Mouse (Mus musculus): Measurements from ENCODE around the gene Ms4a4c. TPM values are rescaled to one million over a fixed set of nuclear protein-coding genes. Genes with fewer than 3 reads are reported as not detected.
"Not testable (repeated sequence)": the region's sequence is repeated elsewhere in the genome, so short reads cannot be mapped to it uniquely, and the experiment has no call there.

Gene Ms4a4c
- polyA plus RNA-seq, 1 experiment from 2014 or later: 2.7 TPM

- DNase-seq (ENCODE audit: low spot score): not testable (repeated sequence)
These were observed 54.5 kb downstream of the Ms4a4c start for GRCm38 (mm10) chr19:11459041-11459440.

- DNase-seq (ENCODE audit: low spot score): not testable (repeated sequence)
These were observed 60.2 kb downstream of the Ms4a4c start for GRCm38 (mm10) chr19:11464795-11465194.

GRCm38 (mm10) chr19:11466471-11466870, 61.9 kb downstream of the Ms4a4c start:
- DNase-seq (ENCODE audit: low spot score): no peak

GRCm38 (mm10) chr19:11468361-11468760, 63.8 kb downstream of the Ms4a4c start:
- DNase-seq (ENCODE audit: low spot score): not testable (repeated sequence)

- not testable (repeated sequence) for DNase-seq (ENCODE audit: low spot score)
These were observed 64.6 kb downstream of the Ms4a4c start, which contains the start of gene Ms4a6c for GRCm38 (mm10) chr19:11469215-11469614. Gene Ms4a6c (plus strand): TSS chr19:11469366.

Other genes with a start within 250 kb of the Ms4a4c start
- gene 1700025F22Rik, start 239.4 kb upstream of the Ms4a4c start, polyA plus RNA-seq (2015; fragmentation: Nextera tagmentation; extraction: Ambion mirVana): not detected in 2 replicates
- not detected in 2 replicates for gene Ms4a13, start 208.0 kb upstream of the Ms4a4c start, polyA plus RNA-seq (2015; fragmentation: Nextera tagmentation; extraction: Ambion mirVana)
- not detected in 2 replicates for gene Ms4a12, start 172.3 kb upstream of the Ms4a4c start, polyA plus RNA-seq (2015; fragmentation: Nextera tagmentation; extraction: Ambion mirVana)
- gene Ms4a1, start 138.5 kb upstream of the Ms4a4c start, polyA plus RNA-seq (2015; fragmentation: Nextera tagmentation; extraction: Ambion mirVana): 0.28 and 0.29 TPM in 2 replicates
- not detected in 2 replicates for gene Ms4a5, start 120.9 kb upstream of the Ms4a4c start, polyA plus RNA-seq (2015; fragmentation: Nextera tagmentation; extraction: Ambion mirVana)
- gene Ms4a14, start 90.3 kb upstream of the Ms4a4c start, polyA plus RNA-seq (2015; fragmentation: Nextera tagmentation; extraction: Ambion mirVana): 0.09 and 0.15 TPM in 2 replicates
- 20.6 and 20.7 TPM in 2 replicates for gene Ms4a7, start 68.6 kb upstream of the Ms4a4c start, polyA plus RNA-seq (2015; fragmentation: Nextera tagmentation; extraction: Ambion mirVana)
- gene Ms4a4a, start 29.2 kb upstream of the Ms4a4c start, polyA plus RNA-seq (2015; fragmentation: Nextera tagmentation; extraction: Ambion mirVana): 5.0 and 8.1 TPM in 2 replicates
- gene Ms4a4b, start 38.8 kb downstream of the Ms4a4c start, polyA plus RNA-seq (2015; fragmentation: Nextera tagmentation; extraction: Ambion mirVana): 63.7 and 92.1 TPM in 2 replicates
- gene Ms4a6c, start 64.6 kb downstream of the Ms4a4c start, polyA plus RNA-seq (2015; fragmentation: Nextera tagmentation; extraction: Ambion mirVana): 8.0 and 8.2 TPM in 2 replicates
- gene Gm8369, start 81.2 kb downstream of the Ms4a4c start, polyA plus RNA-seq (2015; fragmentation: Nextera tagmentation; extraction: Ambion mirVana): 0.41 and 0.91 TPM in 2 replicates
- 38.0 and 44.1 TPM in 2 replicates for gene Ms4a6b, start 111.7 kb downstream of the Ms4a4c start, polyA plus RNA-seq (2015; fragmentation: Nextera tagmentation; extraction: Ambion mirVana)
- gene Ms4a4d, start 132.0 kb downstream of the Ms4a4c start, polyA plus RNA-seq (2015; fragmentation: Nextera tagmentation; extraction: Ambion mirVana): 2.0 and 2.4 TPM in 2 replicates
- 7.6 and 8.7 TPM in 2 replicates for gene Ms4a6d, start 200.1 kb downstream of the Ms4a4c start, polyA plus RNA-seq (2015; fragmentation: Nextera tagmentation; extraction: Ambion mirVana)
- gene Ms4a2, start 218.9 kb downstream of the Ms4a4c start, polyA plus RNA-seq (2015; fragmentation: Nextera tagmentation; extraction: Ambion mirVana): 0.17 TPM in 1 of 2 replicates, not detected in the other
- 0.32 and 0.49 TPM in 2 replicates for gene Ms4a3, start 236.1 kb downstream of the Ms4a4c start, polyA plus RNA-seq (2015; fragmentation: Nextera tagmentation; extraction: Ambion mirVana)